Mouse (Mus musculus): ENCODE measurements around the gene Fbxl18. TPM values are rescaled to one million over a fixed set of nuclear protein-coding genes. Genes with fewer than 3 reads are reported as not detected.
A peak's percentile ranks its signal among the peaks of the same experiment; 100 is the strongest.

The Fbxl18 gene
- polyA plus RNA-seq, 1 experiment, result 11.5 TPM

GRCm38 (mm10) chr5:142903470-142904207, 8.4 kb upstream of the Fbxl18 start:
- peaks cover 16% of the 10 kb centered on the region; the same call in 1 of the 2 replicates for H3K36me3 ChIP-seq (ENCODE audit: control insufficient read depth, insufficient read depth, low read length)
- no peaks in the 10 kb centered on the region for H3K27me3 ChIP-seq (replicated peaks; ENCODE audit: control insufficient read depth, insufficient read depth, low read length)
- no peak for DNase-seq
- peak overlapping the region; percentile 80 for H3K4me3 ChIP-seq (ENCODE audit: insufficient read depth, low read depth, low read length)
- 38% methylated on average over 14 of the region's 14 CpGs for WGBS
- TF ChIP-seq CTCF (conservative IDR thresholded peaks at IDR 0.05; ENCODE audit: insufficient read depth, insufficient read length, low read depth, low read length) (no peak), POLR2A (IDR thresholded peaks at IDR 0.05; ENCODE audit: low read depth, low read length) (no peak)
- no peak overlapping the region for H3K27ac ChIP-seq (ENCODE audit: insufficient read depth, low read depth, low read length)
- peaks cover 18% of the 10 kb centered on the region for H3K4me1 ChIP-seq (ENCODE audit: control insufficient read depth, insufficient read depth, low read length)

- H3K27me3 ChIP-seq (replicated peaks; ENCODE audit: control insufficient read depth, insufficient read depth, low read length), result no peaks in the 10 kb centered on the region
- WGBS, result 48% methylated on average over 5 of the region's 5 CpGs
- no peak overlapping the region for H3K27ac ChIP-seq (ENCODE audit: insufficient read depth, low read depth, low read length)
- peaks cover 9% of the 10 kb centered on the region for H3K4me1 ChIP-seq (ENCODE audit: control insufficient read depth, insufficient read depth, low read length)
- TF ChIP-seq POLR2A (IDR thresholded peaks at IDR 0.05; ENCODE audit: low read depth, low read length), result no peak
- no peak for TF ChIP-seq CTCF (conservative IDR thresholded peaks at IDR 0.05; ENCODE audit: insufficient read depth, insufficient read length, low read depth, low read length)
- no peak overlapping the region for H3K4me3 ChIP-seq (ENCODE audit: insufficient read depth, low read depth, low read length)
- DNase-seq, result no peak
- H3K36me3 ChIP-seq (ENCODE audit: control insufficient read depth, insufficient read depth, low read length), result peaks cover 16% of the 10 kb centered on the region; the same call in 1 of the 2 replicates
These were observed 7.5 kb upstream of the Fbxl18 start for GRCm38 (mm10) chr5:142902506-142903314.

- 39% methylated on average over 4 of the region's 4 CpGs for WGBS
- Histone ChIP-seq H3K4me3 (ENCODE audit: insufficient read depth, low read depth, low read length) (no peak overlapping the region), H3K27me3 (replicated peaks; ENCODE audit: control insufficient read depth, insufficient read depth, low read length) (no peaks in the 10 kb centered on the region), H3K36me3 (ENCODE audit: control insufficient read depth, insufficient read depth, low read length) (peaks cover 16% of the 10 kb centered on the region; the same call in 1 of the 2 replicates), H3K4me1 (ENCODE audit: control insufficient read depth, insufficient read depth, low read length) (peaks cover 4% of the 10 kb centered on the region; the same call in 1 of the 2 replicates), H3K27ac (ENCODE audit: insufficient read depth, low read depth, low read length) (no peak overlapping the region)
- TF ChIP-seq POLR2A (IDR thresholded peaks at IDR 0.05; ENCODE audit: low read depth, low read length) (no peak), CTCF (conservative IDR thresholded peaks at IDR 0.05; ENCODE audit: insufficient read depth, insufficient read length, low read depth, low read length) (no peak)
- no peak for DNase-seq
These were observed 6.8 kb upstream of the Fbxl18 start for GRCm38 (mm10) chr5:142901846-142902505.

GRCm38 (mm10) chr5:142901355-142901802, 6.2 kb upstream of the Fbxl18 start:
- H3K36me3 ChIP-seq (ENCODE audit: control insufficient read depth, insufficient read depth, low read length), result peaks cover 16% of the 10 kb centered on the region; the same call in 1 of the 2 replicates
- no peaks in the 10 kb centered on the region for H3K27me3 ChIP-seq (replicated peaks; ENCODE audit: control insufficient read depth, insufficient read depth, low read length)
- H3K27ac ChIP-seq (ENCODE audit: insufficient read depth, low read depth, low read length), result no peak overlapping the region
- 69% methylated on average over 7 of the region's 7 CpGs for WGBS
- no peak for DNase-seq
- peaks cover 4% of the 10 kb centered on the region; the same call in 1 of the 2 replicates for H3K4me1 ChIP-seq (ENCODE audit: control insufficient read depth, insufficient read depth, low read length)
- no peak overlapping the region for H3K4me3 ChIP-seq (ENCODE audit: insufficient read depth, low read depth, low read length)
- TF ChIP-seq CTCF (conservative IDR thresholded peaks at IDR 0.05; ENCODE audit: insufficient read depth, insufficient read length, low read depth, low read length) (no peak), POLR2A (IDR thresholded peaks at IDR 0.05; ENCODE audit: low read depth, low read length) (no peak)

GRCm38 (mm10) chr5:142900651-142901050, 5.4 kb upstream of the Fbxl18 start:
- no peak for DNase-seq
- WGBS, result 69% methylated on average over 7 of the region's 7 CpGs
- H3K27me3 ChIP-seq (replicated peaks; ENCODE audit: control insufficient read depth, insufficient read depth, low read length), result no peaks in the 10 kb centered on the region
- no peak overlapping the region for H3K4me3 ChIP-seq (ENCODE audit: insufficient read depth, low read depth, low read length)
- TF ChIP-seq POLR2A (IDR thresholded peaks at IDR 0.05; ENCODE audit: low read depth, low read length) (no peak), CTCF (conservative IDR thresholded peaks at IDR 0.05; ENCODE audit: insufficient read depth, insufficient read length, low read depth, low read length) (no peak)
- H3K4me1 ChIP-seq (ENCODE audit: control insufficient read depth, insufficient read depth, low read length), result peaks cover 4% of the 10 kb centered on the region; the same call in 1 of the 2 replicates
- H3K36me3 ChIP-seq (ENCODE audit: control insufficient read depth, insufficient read depth, low read length), result peaks cover 16% of the 10 kb centered on the region; the same call in 1 of the 2 replicates
- H3K27ac ChIP-seq (ENCODE audit: insufficient read depth, low read depth, low read length), result no peak overlapping the region

- peaks cover 12% of the 10 kb centered on the region; the same call in 1 of the 2 replicates for H3K36me3 ChIP-seq (ENCODE audit: control insufficient read depth, insufficient read depth, low read length)
- no peak for TF ChIP-seq POLR2A (IDR thresholded peaks at IDR 0.05; ENCODE audit: low read depth, low read length)
- no peak for TF ChIP-seq CTCF (conservative IDR thresholded peaks at IDR 0.05; ENCODE audit: insufficient read depth, insufficient read length, low read depth, low read length)
- H3K27ac ChIP-seq (ENCODE audit: insufficient read depth, low read depth, low read length), result no peak overlapping the region
- WGBS, result 59% methylated on average over 5 of the region's 5 CpGs
- H3K27me3 ChIP-seq (replicated peaks; ENCODE audit: control insufficient read depth, insufficient read depth, low read length), result no peaks in the 10 kb centered on the region
- H3K4me1 ChIP-seq (ENCODE audit: control insufficient read depth, insufficient read depth, low read length), result peaks cover 4% of the 10 kb centered on the region; the same call in 1 of the 2 replicates
- H3K4me3 ChIP-seq (ENCODE audit: insufficient read depth, low read depth, low read length), result no peak overlapping the region
- DNase-seq, result no peak
These were observed 4.8 kb upstream of the Fbxl18 start for GRCm38 (mm10) chr5:142899932-142900533.

Measured in kidney, adult 2 months (tissue).